Mouse (Mus musculus): ENCODE data around the gene Dbnl.

Dbnl gene

DNA sequence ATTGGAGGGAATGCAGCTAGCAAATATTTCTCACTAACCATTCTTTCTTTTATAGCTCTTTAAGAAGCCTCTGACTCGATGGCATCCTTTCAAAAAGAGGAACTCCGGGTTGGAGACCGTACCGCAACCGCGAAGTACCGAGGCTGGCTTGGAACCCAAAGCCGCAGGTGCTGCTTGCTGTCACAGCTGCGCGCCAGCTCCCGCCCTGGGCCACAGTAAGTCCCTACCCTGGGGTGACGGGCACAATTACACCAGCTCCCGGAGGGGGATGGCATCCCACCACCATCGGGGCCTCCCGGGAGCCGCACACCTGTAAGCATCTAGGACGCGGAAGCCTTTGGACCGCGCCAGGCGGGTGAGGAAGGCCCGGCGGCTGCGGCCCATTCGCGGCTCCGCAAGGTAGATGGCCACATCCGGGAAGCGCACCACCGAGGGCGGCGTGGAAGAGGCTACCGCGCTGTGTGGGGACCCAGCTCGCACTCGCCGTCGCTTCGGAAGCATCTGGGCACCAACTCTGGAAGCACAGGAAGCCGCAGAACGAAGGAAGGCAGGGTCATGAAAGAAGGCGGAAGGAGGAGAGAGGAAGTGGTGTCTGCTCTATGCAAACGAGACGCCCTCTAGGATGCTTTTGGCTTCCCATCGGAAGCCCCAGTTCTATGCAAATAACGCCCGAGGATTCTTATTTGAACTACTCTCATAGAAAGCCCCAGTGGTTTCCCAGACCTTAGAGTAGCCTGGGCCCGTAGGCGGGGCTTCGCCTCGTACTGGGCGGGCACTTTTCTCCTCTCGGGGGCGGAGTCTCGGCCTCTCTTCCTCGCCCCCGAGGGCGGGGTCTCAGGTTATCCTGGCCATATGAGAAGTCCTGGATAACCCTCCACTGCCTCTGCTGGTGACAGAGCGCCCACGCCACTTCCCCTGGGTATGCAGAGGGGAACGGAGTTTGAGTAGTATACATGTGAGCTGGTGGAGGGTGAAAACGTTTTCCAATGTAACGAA, 49.3 kb downstream of the Dbnl start, which contains the start of gene Polm:
Polm (minus strand) TSS at position 766 of the 996 bp plus-strand sequence.
- peak; percentile 96 for DNase-seq (ENCODE audit: low read depth)

DNA sequence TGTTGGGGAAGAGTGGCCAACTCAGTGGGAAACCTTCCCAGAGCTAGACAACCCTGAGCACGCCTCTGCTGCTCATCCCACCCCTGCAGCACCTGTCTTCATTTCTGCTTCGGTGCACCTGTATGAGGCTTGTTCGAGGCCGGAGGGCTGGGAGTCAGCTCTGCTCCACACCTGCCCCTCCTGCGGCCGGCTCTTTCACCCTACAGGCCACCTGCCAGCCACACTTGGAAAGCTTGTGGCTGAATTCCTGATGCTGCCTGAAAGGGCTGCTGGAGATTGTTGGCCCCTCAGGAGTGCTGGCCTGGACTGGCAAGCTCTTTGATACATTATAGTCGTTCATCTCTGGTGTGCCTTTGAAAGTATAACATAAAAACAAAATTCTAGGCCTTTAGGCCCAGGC, 52.1 kb downstream of the Dbnl start:
- no peak for DNase-seq (ENCODE audit: low read depth)

GRCm38 (mm10) chr11:5841751-5842150, 53.5 kb downstream of the Dbnl start:
- no peak for DNase-seq (ENCODE audit: low read depth)

- no peak for DNase-seq (ENCODE audit: low read depth)
Measured at GRCm38 (mm10) chr11:5843131-5843530, 54.8 kb downstream of the Dbnl start.

GRCm38 (mm10) chr11:5846639-5847345, 58.5 kb downstream of the Dbnl start:
- DNase-seq (ENCODE audit: low read depth) = no peak

GRCm38 (mm10) chr11:5848741-5849140, 60.5 kb downstream of the Dbnl start:
- no peak for DNase-seq (ENCODE audit: low read depth)

- no peak for DNase-seq (ENCODE audit: low read depth)
Measured at GRCm38 (mm10) chr11:5849316-5849715, 61.0 kb downstream of the Dbnl start.

GRCm38 (mm10) chr11:5850452-5850851, 62.2 kb downstream of the Dbnl start:
- DNase-seq (ENCODE audit: low read depth) = no peak
